Mouse (Mus musculus): ENCODE results near the gene Sell. TPM values are rescaled to one million over a fixed set of nuclear protein-coding genes. Genes with fewer than 3 reads are reported as not detected.
"Not testable (repeated sequence)": the region's sequence is repeated elsewhere in the genome, so short reads cannot be mapped to it uniquely, and the experiment has no call there.

Gene Sell
- not detected for total RNA-seq (2021)

GRCm38 (mm10) chr1:164061925-164062324 is at the start of gene Sell:
Gene Sell (plus strand): TSS chr1:164061982.
- intact Hi-C loops (cut with DNase I) = loop anchor here (5.0 kb wide), 1 partner anchor 75 kb away; no protein-coding TSS in a partner anchor
- DNase-seq (ENCODE audit: extremely low spot score in 1 of 2, low spot score in 2 of 2) = no peak

GRCm38 (mm10) chr1:164014616-164015015 is 47.2 kb upstream of the Sell start:
- intact Hi-C loops (cut with DNase I) = no loop called here

GRCm38 (mm10) chr1:164018221-164018896 is 43.4 kb upstream of the Sell start:
- DNase-seq (ENCODE audit: extremely low spot score in 1 of 2, low spot score in 2 of 2) = no peak
- intact Hi-C loops (cut with DNase I) = no loop called here

More at GRCm38 (mm10) chr1:164014616-164015015, 47.2 kb upstream of the Sell start:
- DNase-seq (ENCODE audit: extremely low spot score in 1 of 2, low spot score in 2 of 2) = no peak

- intact Hi-C loops (cut with DNase I) = no loop called here
- no peak for DNase-seq (ENCODE audit: extremely low spot score in 1 of 2, low spot score in 2 of 2)
Measured at GRCm38 (mm10) chr1:164019789-164020188, 42.0 kb upstream of the Sell start.

- intact Hi-C loops (cut with DNase I) = not testable (repeated sequence)
Measured at GRCm38 (mm10) chr1:164020746-164021145, 41.0 kb upstream of the Sell start.

GRCm38 (mm10) chr1:164022106-164022505 is 39.7 kb upstream of the Sell start:
- DNase-seq (ENCODE audit: extremely low spot score in 1 of 2, low spot score in 2 of 2); intact Hi-C loops (cut with DNase I): not testable (repeated sequence)

More at GRCm38 (mm10) chr1:164020746-164021145, 41.0 kb upstream of the Sell start:
- not testable (repeated sequence) for DNase-seq (ENCODE audit: extremely low spot score in 1 of 2, low spot score in 2 of 2)

GRCm38 (mm10) chr1:164025685-164026084 is 36.1 kb upstream of the Sell start:
- DNase-seq (ENCODE audit: extremely low spot score in 1 of 2, low spot score in 2 of 2) = no peak
- intact Hi-C loops (cut with DNase I) = no loop called here

- intact Hi-C loops (cut with DNase I) = no loop called here
- DNase-seq (ENCODE audit: extremely low spot score in 1 of 2, low spot score in 2 of 2) = no peak
Measured at GRCm38 (mm10) chr1:164027416-164027815, 34.4 kb upstream of the Sell start.

- no peak for DNase-seq (ENCODE audit: extremely low spot score in 1 of 2, low spot score in 2 of 2)
- intact Hi-C loops (cut with DNase I) = no loop called here
Measured at GRCm38 (mm10) chr1:164040385-164041135, 21.2 kb upstream of the Sell start.

GRCm38 (mm10) chr1:164043549-164043948 is 18.2 kb upstream of the Sell start:
- no peak for DNase-seq (ENCODE audit: extremely low spot score in 1 of 2, low spot score in 2 of 2)
- intact Hi-C loops (cut with DNase I) = no loop called here

- intact Hi-C loops (cut with DNase I) = no loop called here
- no peak for DNase-seq (ENCODE audit: extremely low spot score in 1 of 2, low spot score in 2 of 2)
Measured at GRCm38 (mm10) chr1:164047934-164048333, 13.8 kb upstream of the Sell start, which contains the start of gene Sele. Gene Sele (plus strand): TSS chr1:164048234.

- no peak for DNase-seq (ENCODE audit: extremely low spot score in 1 of 2, low spot score in 2 of 2)
- intact Hi-C loops (cut with DNase I) = no loop called here
Measured at GRCm38 (mm10) chr1:164053561-164053960, 8.2 kb upstream of the Sell start.

- DNase-seq (ENCODE audit: extremely low spot score in 1 of 2, low spot score in 2 of 2) = no peak
- intact Hi-C loops (cut with DNase I) = no loop called here
Measured at GRCm38 (mm10) chr1:164054800-164055199, 7.0 kb upstream of the Sell start.

GRCm38 (mm10) chr1:164060071-164060470 is 1.7 kb upstream of the Sell start:
- intact Hi-C loops (cut with DNase I) = loop anchor here (5.0 kb wide), 1 partner anchor 77 kb away; no protein-coding TSS in a partner anchor

GRCm38 (mm10) chr1:164061278-164061677 is 504 bp upstream of the Sell start:
- no peak for DNase-seq (ENCODE audit: extremely low spot score in 1 of 2, low spot score in 2 of 2)
- intact Hi-C loops (cut with DNase I) = loop anchor here (5.0 kb wide), 1 partner anchor 76 kb away; no protein-coding TSS in a partner anchor

More at GRCm38 (mm10) chr1:164060071-164060470, 1.7 kb upstream of the Sell start:
- DNase-seq (ENCODE audit: extremely low spot score in 1 of 2, low spot score in 2 of 2) = no peak

GRCm38 (mm10) chr1:164062856-164063255 is 1.1 kb downstream of the Sell start:
- no peak for DNase-seq (ENCODE audit: extremely low spot score in 1 of 2, low spot score in 2 of 2)
- intact Hi-C loops (cut with DNase I) = loop anchor here (5.0 kb wide), 1 partner anchor 74 kb away; no protein-coding TSS in a partner anchor

- intact Hi-C loops (cut with DNase I) = loop anchor here (5.0 kb wide), 1 partner anchor 74 kb away; no protein-coding TSS in a partner anchor
- DNase-seq (ENCODE audit: extremely low spot score in 1 of 2, low spot score in 2 of 2) = no peak
Measured at GRCm38 (mm10) chr1:164063745-164064144, 2.0 kb downstream of the Sell start.

- DNase-seq (ENCODE audit: extremely low spot score in 1 of 2, low spot score in 2 of 2) = no peak
- intact Hi-C loops (cut with DNase I) = no loop called here
Measured at GRCm38 (mm10) chr1:164069261-164069660, 7.5 kb downstream of the Sell start.

GRCm38 (mm10) chr1:164070461-164070860 is 8.7 kb downstream of the Sell start:
- intact Hi-C loops (cut with DNase I) = no loop called here
- no peak for DNase-seq (ENCODE audit: extremely low spot score in 1 of 2, low spot score in 2 of 2)

- intact Hi-C loops (cut with DNase I) = no loop called here
- DNase-seq (ENCODE audit: extremely low spot score in 1 of 2, low spot score in 2 of 2) = no peak
Measured at GRCm38 (mm10) chr1:164071111-164071510, 9.3 kb downstream of the Sell start.

Data from left cerebral cortex, postnatal 10 days (tissue).